Mouse (Mus musculus) forebrain, embryonic 10.5 days (tissue): ENCODE results near the gene Il13ra1. TPM values are rescaled to one million over a fixed set of nuclear protein-coding genes. Genes with fewer than 3 reads are reported as not detected.

Source experiments
- DNase-seq: peaks from one replicate; pipeline ENCODE4 v3.0.0-alpha.2; 2017; ENCODE audit warnings: low spot score; ENCODE audit errors: extremely low spot score
- H3K27ac ChIP-seq: fragments of 300-500 bp; sonication (generic); 2 replicates; pipeline ENCODE4 v1.5.1; 2016; ENCODE audit warnings: mild to moderate bottlenecking
- H3K27me3 ChIP-seq: fragments of 300-500 bp; sonication (generic); 2 replicates; pipeline ENCODE4 v1.6.1; 2016; ENCODE audit warnings: mild to moderate bottlenecking; ENCODE audit not compliant: poor library complexity, severe bottlenecking
- H3K36me3 ChIP-seq: fragments of 300-500 bp; sonication (generic); replicated peaks from 2 replicates; pipeline ENCODE4 v1.6.1; 2016; ENCODE audit warnings: mild to moderate bottlenecking, moderate library complexity
- H3K4me1 ChIP-seq: fragments of 300-500 bp; sonication (generic); 2 replicates; pipeline ENCODE4 v1.6.1; 2016
- H3K4me3 ChIP-seq: fragments of 300-500 bp; sonication (generic); 2 replicates; pipeline ENCODE4 v1.5.1; 2016; ENCODE audit warnings: mild to moderate bottlenecking, moderate library complexity
- H3K9me3 ChIP-seq: fragments of 300-500 bp; sonication (generic); 2 replicates; pipeline ENCODE4 v1.6.1; 2016; ENCODE audit warnings: mild to moderate bottlenecking, moderate library complexity
- whole genome bisulfite sequencing: fragments of 180-500 bp; shearing (Covaris S2); methylation state at CpG from one replicate; pipeline ENCODE4 v1.1.7; 2016; 5-methylcytosine and 5-hydroxymethylcytosine counted together
- polyA plus RNA-seq: library from polyadenylated mRNA; unstranded; fragments of >200 nt; fragmentation: Nextera tagmentation; extraction: Ambion mirVana; gene quantifications from 2 replicates; pipeline ENCODE4 v1.2.1, GENCODE M21; 2016

Il13ra1 gene
- polyA plus RNA-seq, result 2.3 and 2.6 TPM in 2 replicates

- Histone ChIP-seq H3K4me3 (peak within 1 kb of the TSS; percentile 60), H3K36me3 (no peaks in the 10 kb centered on the region), H3K4me1 (no peaks in the 10 kb centered on the region), H3K27ac (peak within 1 kb of the TSS; percentile 60; the same call in 1 of the 2 replicates), H3K27me3 (peaks cover 27% of the 10 kb centered on the region), H3K9me3 (no peaks in the 10 kb centered on the region)
- DNase-seq, result peak; percentile 23
- 18% methylated on average over 47 of the region's 51 CpGs for WGBS
These were observed at the start of gene Il13ra1 for GRCm38 (mm10) chrX:36111622-36112421. Gene Il13ra1 (plus strand): TSS chrX:36112110.

GRCm38 (mm10) chrX:36073997-36074396 is 37.9 kb upstream of the Il13ra1 start:
- Histone ChIP-seq H3K27ac (no peak overlapping the region), H3K4me3 (no peak overlapping the region), H3K4me1 (no peaks in the 10 kb centered on the region), H3K27me3 (no peaks in the 10 kb centered on the region), H3K36me3 (no peaks in the 10 kb centered on the region), H3K9me3 (no peaks in the 10 kb centered on the region)
- WGBS, result 73% methylated on average over 2 of the region's 2 CpGs
- DNase-seq, result no peak

- no peaks in the 10 kb centered on the region for H3K27me3 ChIP-seq
- 83% methylated on average over 4 of the region's 4 CpGs for WGBS
- H3K4me3 ChIP-seq, result no peak overlapping the region
- no peak overlapping the region for H3K27ac ChIP-seq
- H3K36me3 ChIP-seq, result no peaks in the 10 kb centered on the region
- no peak for DNase-seq
- H3K9me3 ChIP-seq, result no peaks in the 10 kb centered on the region
- no peaks in the 10 kb centered on the region for H3K4me1 ChIP-seq
These were observed 34.7 kb upstream of the Il13ra1 start for GRCm38 (mm10) chrX:36077164-36077563.

DNA sequence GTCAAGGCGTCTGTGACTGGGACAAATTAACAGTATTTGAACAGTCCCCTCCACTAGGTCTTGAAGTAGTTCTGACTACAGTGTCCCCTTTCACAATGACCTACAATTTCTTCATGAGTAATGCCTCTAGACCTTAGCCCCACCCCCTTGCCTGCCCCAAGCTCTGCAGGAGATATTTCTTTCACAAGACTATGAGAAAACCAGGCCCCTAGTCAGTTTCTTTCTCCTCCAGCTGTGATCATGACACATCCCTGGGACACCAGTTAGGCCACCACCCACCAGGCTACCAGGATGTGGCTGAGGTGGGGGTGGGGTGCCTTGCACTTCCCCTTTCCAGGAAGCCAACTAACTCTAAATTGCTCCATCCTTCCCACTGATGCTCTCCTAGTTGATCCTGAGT is 29.0 kb upstream of the Il13ra1 start:
- Histone ChIP-seq H3K27ac (no peak overlapping the region), H3K9me3 (no peaks in the 10 kb centered on the region), H3K4me3 (no peak overlapping the region), H3K27me3 (no peaks in the 10 kb centered on the region), H3K4me1 (no peaks in the 10 kb centered on the region), H3K36me3 (no peaks in the 10 kb centered on the region)
- WGBS, result 96% methylated on average over 1 of the region's 1 CpGs
- DNase-seq, result no peak

GRCm38 (mm10) chrX:36088464-36089256 is 23.2 kb upstream of the Il13ra1 start:
- no peak for DNase-seq
- no peak overlapping the region for H3K27ac ChIP-seq
- H3K27me3 ChIP-seq, result no peaks in the 10 kb centered on the region
- no peaks in the 10 kb centered on the region for H3K9me3 ChIP-seq
- H3K4me3 ChIP-seq, result no peak overlapping the region
- H3K36me3 ChIP-seq, result no peaks in the 10 kb centered on the region
- whole genome bisulfite sequencing, result 89% methylated on average over 6 of the region's 6 CpGs
- H3K4me1 ChIP-seq, result no peaks in the 10 kb centered on the region

DNA sequence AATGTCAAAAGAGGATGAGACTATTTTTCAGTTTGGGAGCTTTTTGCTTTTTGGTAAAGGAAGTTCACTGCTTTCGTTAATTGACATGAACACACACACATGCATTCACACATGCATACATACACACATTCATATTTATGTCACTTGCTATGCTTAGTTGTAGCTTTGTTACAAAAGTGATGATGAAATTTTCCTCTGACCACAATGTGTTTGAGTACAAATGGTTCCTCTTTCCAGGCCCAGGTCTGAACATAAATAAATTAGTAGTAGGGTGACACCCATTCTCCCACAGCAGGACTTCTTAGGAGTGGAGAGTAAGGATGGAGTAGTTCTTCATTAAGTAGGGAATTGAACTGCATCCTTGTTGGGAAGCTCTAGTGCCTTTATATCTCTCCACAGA is 11.0 kb upstream of the Il13ra1 start:
- DNase-seq, result no peak
- H3K36me3 ChIP-seq, result no peaks in the 10 kb centered on the region
- WGBS, result 94% methylated on average over 1 of the region's 1 CpGs
- H3K27me3 ChIP-seq, result no peaks in the 10 kb centered on the region
- H3K4me1 ChIP-seq, result no peaks in the 10 kb centered on the region
- H3K27ac ChIP-seq, result no peak overlapping the region
- no peaks in the 10 kb centered on the region for H3K9me3 ChIP-seq
- no peak overlapping the region for H3K4me3 ChIP-seq

GRCm38 (mm10) chrX:36101318-36101717 is 10.6 kb upstream of the Il13ra1 start:
- Histone ChIP-seq H3K4me3 (no peak overlapping the region), H3K36me3 (no peaks in the 10 kb centered on the region), H3K9me3 (no peaks in the 10 kb centered on the region), H3K27ac (no peak overlapping the region), H3K27me3 (no peaks in the 10 kb centered on the region), H3K4me1 (no peaks in the 10 kb centered on the region)
- 79% methylated on average over 3 of the region's 3 CpGs for WGBS
- no peak for DNase-seq

- Histone ChIP-seq H3K9me3 (no peaks in the 10 kb centered on the region), H3K4me3 (no peak overlapping the region), H3K27me3 (peaks cover 27% of the 10 kb centered on the region), H3K4me1 (no peaks in the 10 kb centered on the region), H3K36me3 (no peaks in the 10 kb centered on the region), H3K27ac (no peak overlapping the region)
- 68% methylated on average over 3 of the region's 3 CpGs for WGBS
- no peak for DNase-seq
These were observed 3.3 kb upstream of the Il13ra1 start for GRCm38 (mm10) chrX:36108601-36109000.

DNA sequence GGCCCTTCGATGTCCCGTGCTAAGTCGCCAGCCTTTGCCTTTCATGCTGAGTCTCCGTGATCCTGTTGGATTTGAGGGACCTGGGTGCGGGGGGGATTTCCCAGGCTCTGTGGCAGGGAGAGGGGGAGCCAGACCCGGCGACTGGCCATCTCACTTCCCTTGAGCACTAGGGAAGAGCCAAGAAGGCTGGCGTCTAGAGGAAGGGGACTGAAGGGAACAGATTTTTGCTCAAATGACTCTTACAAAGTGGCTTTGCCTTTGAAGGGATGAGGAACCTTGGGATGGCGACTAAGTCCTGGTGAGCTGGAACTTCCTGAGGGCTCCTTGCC is 476 bp downstream of the Il13ra1 start:
- Histone ChIP-seq H3K27ac (peak overlapping the region; percentile 60; the same call in 1 of the 2 replicates), H3K4me3 (peak overlapping the region; percentile 60), H3K9me3 (no peaks in the 10 kb centered on the region), H3K27me3 (peaks cover 27% of the 10 kb centered on the region), H3K4me1 (no peaks in the 10 kb centered on the region), H3K36me3 (no peaks in the 10 kb centered on the region)
- DNase-seq, result no peak
- WGBS, result 11% methylated on average over 9 of the region's 9 CpGs

GRCm38 (mm10) chrX:36115171-36115570 is 3.3 kb downstream of the Il13ra1 start:
- WGBS, result 84% methylated on average over 4 of the region's 4 CpGs
- no peak for DNase-seq

GRCm38 (mm10) chrX:36129037-36129770 is 17.3 kb downstream of the Il13ra1 start:
- no peaks in the 10 kb centered on the region for H3K9me3 ChIP-seq
- no peaks in the 10 kb centered on the region for H3K27me3 ChIP-seq
- DNase-seq, result no peak
- no peaks in the 10 kb centered on the region for H3K36me3 ChIP-seq
- no peak overlapping the region for H3K4me3 ChIP-seq
- H3K4me1 ChIP-seq, result no peaks in the 10 kb centered on the region
- 79% methylated on average over 10 of the region's 11 CpGs for WGBS
- no peak overlapping the region for H3K27ac ChIP-seq

More at GRCm38 (mm10) chrX:36115171-36115570, 3.3 kb downstream of the Il13ra1 start:
- Histone ChIP-seq H3K4me3 (no peak overlapping the region), H3K27ac (no peak overlapping the region), H3K4me1 (no peaks in the 10 kb centered on the region), H3K27me3 (peaks cover 27% of the 10 kb centered on the region), H3K36me3 (no peaks in the 10 kb centered on the region), H3K9me3 (no peaks in the 10 kb centered on the region)

GRCm38 (mm10) chrX:36129771-36130108 is 17.8 kb downstream of the Il13ra1 start:
- WGBS, result 78% methylated on average over 1 of the region's 1 CpGs
- H3K4me3 ChIP-seq, result no peak overlapping the region
- H3K36me3 ChIP-seq, result no peaks in the 10 kb centered on the region
- no peak for DNase-seq
- H3K4me1 ChIP-seq, result no peaks in the 10 kb centered on the region
- no peak overlapping the region for H3K27ac ChIP-seq
- H3K9me3 ChIP-seq, result no peaks in the 10 kb centered on the region
- H3K27me3 ChIP-seq, result no peaks in the 10 kb centered on the region

DNA sequence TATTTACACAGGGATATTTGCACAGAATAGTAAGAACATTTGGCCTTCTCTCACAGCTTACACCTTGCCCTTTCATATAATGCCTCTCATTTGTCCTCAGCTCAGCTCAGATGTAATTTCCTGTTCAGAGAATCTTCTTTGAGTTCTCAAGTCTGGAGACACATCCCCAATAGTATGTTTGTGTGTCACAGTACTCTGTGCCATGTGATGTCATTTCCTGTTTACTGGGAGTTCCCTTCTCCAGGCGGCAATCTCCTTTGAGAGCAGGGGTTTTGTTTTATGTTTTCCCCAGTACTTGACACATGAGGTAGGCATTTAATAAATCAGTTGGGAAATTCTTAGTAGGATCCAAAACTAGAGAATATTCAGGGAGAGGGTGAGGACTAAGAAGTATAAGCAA is 24.4 kb downstream of the Il13ra1 start:
- Histone ChIP-seq H3K27me3 (no peaks in the 10 kb centered on the region), H3K4me1 (no peaks in the 10 kb centered on the region), H3K36me3 (no peaks in the 10 kb centered on the region), H3K4me3 (no peak overlapping the region), H3K27ac (no peak overlapping the region), H3K9me3 (no peaks in the 10 kb centered on the region)
- WGBS, result 73% methylated on average over 1 of the region's 1 CpGs
- DNase-seq, result no peak
